ENCODE assay signal across 24 mouse cellular contexts in the genomic region with DNA sequence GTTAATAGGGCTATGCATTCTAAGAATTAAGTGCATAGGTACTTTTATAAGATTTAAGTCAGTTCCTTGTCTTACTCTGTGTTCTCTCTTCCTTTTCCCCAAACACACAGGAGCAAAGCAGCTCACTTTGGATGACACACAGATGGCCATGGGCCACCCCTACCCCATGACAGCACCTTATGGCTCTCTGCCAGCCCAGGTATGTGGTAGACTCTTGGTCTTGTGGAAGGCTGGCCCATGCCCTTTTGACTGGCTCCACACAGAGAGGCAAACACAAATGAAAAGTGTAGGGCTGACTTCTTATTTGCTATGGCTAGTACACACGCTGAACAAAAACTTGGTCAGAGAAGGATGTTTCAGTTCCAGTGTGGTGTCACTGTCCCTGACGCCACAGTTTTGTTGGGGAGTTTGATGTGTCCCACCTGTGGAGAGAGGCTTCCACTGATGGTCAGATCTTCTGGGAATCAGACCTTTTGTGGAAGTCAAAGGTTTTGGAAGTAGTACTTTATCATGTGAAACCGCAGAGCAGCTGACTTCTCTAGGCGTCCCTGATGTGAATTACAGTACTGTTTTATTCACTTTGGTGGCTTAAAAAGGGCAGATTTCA. TPM values are rescaled to one million over a fixed set of nuclear protein-coding genes. Genes with fewer than 3 reads are reported as not detected.
DNase-seq lines count a peak whose midpoint lies in the region; ATAC-seq and TF ChIP-seq lines count a peak whose summit lies in the region.
"Had no signal": no experiment of that assay in that cellular context is flagged by ENCODE, and none has a peak within 500 bp of the region (broad histone marks: within the 10 kb centered on the region; RNA-seq: fewer than 3 reads in every experiment).

No protein-coding gene starts in this region.

- no peak for TF ChIP-seq RAD21 in CH12.LX (IDR thresholded peaks at IDR 0.05; ENCODE audit: low read depth, low read length)

- DNase-seq in limb, embryonic 11.5 days (ENCODE audit: low spot score), result peak; percentile 15
- no peak for DNase-seq in limb, embryonic 10.5 days (ENCODE audit: low spot score)
- peak; percentile 4 to 56 for DNase-seq in urinary bladder, postnatal 4 days (ENCODE audit: low spot score in 2 of 2)
- no peak for DNase-seq in urinary bladder, postnatal 36 days (ENCODE audit: low spot score in 2 of 2)
- DNase-seq in CH12.LX (ENCODE audit: extremely low read depth), result no peak
- peak; percentile 32 for DNase-seq in splenic B cell, adult 2 months (ENCODE audit: low read depth, low spot score)
- DNase-seq in c-Kit-positive CD71-positive TER-119-positive erythroid progenitor cells, embryonic 14.5 days (ENCODE audit: low spot score), result no peak
- no peak for DNase-seq in lung, postnatal 14 days
- DNase-seq: adrenal gland, adult 2 months; adrenal gland, postnatal 10 days; adrenal gland, postnatal 25 days; cerebellum, adult 11-12 months; cerebellum, adult 2 months; cerebellum, adult 9-10 months; cerebellum, postnatal 10 days; cerebellum, postnatal 25 days; forebrain, postnatal 0 days had no signal

- no peak for ATAC-seq in limb, embryonic 11.5 days (ENCODE audit: insufficient number of reproducible peaks, low FRiP score, low TSS enrichment, low read depth)
- ATAC-seq: CD4-positive, CD25-positive, alpha-beta regulatory T cell, adult 4 months; forebrain, embryonic 13.5 days; forebrain, embryonic 15.5 days; forebrain, postnatal 0 days had no signal

- dilution Hi-C loops in CH12.LX (cut with MboI; ENCODE audit: extremely low pct_ligation_motif_present, extremely low pct_unique_long_range_greater_than_20kb, low sequenced_read_pairs), result no loop called here

- no peak overlapping the region for H3K4me3 ChIP-seq in limb, embryonic 11.5 days (ENCODE audit: low read depth, low read length)
- H3K4me3 ChIP-seq in limb, embryonic 10.5 days, result no peak overlapping the region
- H3K4me3 ChIP-seq in CH12.LX (replicated peaks in 1 of 3; ENCODE audit: low read depth in 2 of 3, low read length in 2 of 3, poor library complexity in 1 of 3), result peak overlapping the region; percentile 57 to 98 (median 87)
- H3K4me3 ChIP-seq: embryonic facial prominence, embryonic 10.5 days; embryonic facial prominence, embryonic 12.5 days; forebrain, embryonic 13.5 days; forebrain, embryonic 15.5 days had no signal

- H3K9ac ChIP-seq in limb, embryonic 11.5 days (ENCODE audit: low read length), result no peak overlapping the region
- peak overlapping the region; percentile 77 for H3K9ac ChIP-seq in CH12.LX (ENCODE audit: insufficient read depth, low read depth)
- H3K9ac ChIP-seq: embryonic facial prominence, embryonic 12.5 days; forebrain, embryonic 13.5 days; forebrain, embryonic 15.5 days; forebrain, postnatal 0 days had no signal

- no peaks in the 10 kb centered on the region for H3K9me3 ChIP-seq in limb, embryonic 11.5 days (ENCODE audit: control insufficient read depth, low read length)
- no peaks in the 10 kb centered on the region for H3K9me3 ChIP-seq in limb, embryonic 10.5 days (replicated peaks)
- H3K9me3 ChIP-seq in CH12.LX (replicated peaks; ENCODE audit: low read length), result no peaks in the 10 kb centered on the region
- H3K9me3 ChIP-seq: embryonic facial prominence, embryonic 10.5 days; embryonic facial prominence, embryonic 12.5 days; forebrain, embryonic 13.5 days; forebrain, embryonic 15.5 days had no signal

- no peak overlapping the region for H3K4me2 ChIP-seq in limb, embryonic 11.5 days (ENCODE audit: low read depth, severe bottlenecking)
- peak overlapping the region; percentile 95 for H3K4me2 ChIP-seq in CH12.LX (ENCODE audit: insufficient read depth, low read depth, poor library complexity, severe bottlenecking)
- H3K4me2 ChIP-seq: embryonic facial prominence, embryonic 12.5 days; forebrain, embryonic 13.5 days; forebrain, embryonic 15.5 days had no signal

- in situ Hi-C loops in CH12.LX (cut with MboI; ENCODE audit: low pct_ligation_motif_present, low pct_unique_long_range_greater_than_20kb, low sequenced_read_pairs), result loop anchor here (5.0 to 10.0 kb wide), 3 partner anchors 35 to 148 kb away; no protein-coding TSS in a partner anchor

- peaks cover 86% of the 10 kb centered on the region for H3K79me2 ChIP-seq in CH12.LX (replicated peaks; ENCODE audit: control insufficient read depth, extremely low read depth, insufficient read depth, poor library complexity, severe bottlenecking)

- no peaks in the 10 kb centered on the region for H3K36me3 ChIP-seq in limb, embryonic 11.5 days (ENCODE audit: control insufficient read depth, insufficient read depth, low read length)
- H3K36me3 ChIP-seq in limb, embryonic 10.5 days, result no peaks in the 10 kb centered on the region
- H3K36me3 ChIP-seq in CH12.LX (replicated peaks in 1 of 2; ENCODE audit: control insufficient read depth in 1 of 2, insufficient read depth in 1 of 2, low read length in 1 of 2), result peaks cover 50 to 70% of the 10 kb centered on the region in 2 experiments
- peaks cover 38% of the 10 kb centered on the region for H3K36me3 ChIP-seq in splenic B cell, adult 2 months (ENCODE audit: control insufficient read depth, insufficient read depth, low read length, poor library complexity, severe bottlenecking)
- H3K36me3 ChIP-seq: embryonic facial prominence, embryonic 10.5 days; embryonic facial prominence, embryonic 12.5 days; forebrain, embryonic 15.5 days had no signal

- H3K27me3 ChIP-seq in limb, embryonic 11.5 days (ENCODE audit: control insufficient read depth, insufficient read depth, low read length), result peaks cover 43% of the 10 kb centered on the region
- peaks cover 62% of the 10 kb centered on the region for H3K27me3 ChIP-seq in limb, embryonic 10.5 days (ENCODE audit: low read depth, poor library complexity, severe bottlenecking)
- no peaks in the 10 kb centered on the region for H3K27me3 ChIP-seq in CH12.LX (replicated peaks)
- no peaks in the 10 kb centered on the region for H3K27me3 ChIP-seq in splenic B cell, adult 2 months (ENCODE audit: control insufficient read depth, insufficient read depth, low read length, poor library complexity, severe bottlenecking)

- 83% methylated on average over 4 of the region's 4 CpGs for WGBS in limb, embryonic 11.5 days
- 89% methylated on average over 4 of the region's 4 CpGs for WGBS in limb, embryonic 10.5 days

- no peak overlapping the region for H3K27ac ChIP-seq in limb, embryonic 11.5 days (replicated peaks; ENCODE audit: low read depth, low read length)
- H3K27ac ChIP-seq in limb, embryonic 10.5 days, result no peak overlapping the region
- H3K27ac ChIP-seq in CH12.LX (ENCODE audit: insufficient read depth, low read depth), result peak overlapping the region; percentile 71; the same call in 1 of the 2 replicates
- H3K27ac ChIP-seq: embryonic facial prominence, embryonic 10.5 days; embryonic facial prominence, embryonic 12.5 days; forebrain, embryonic 13.5 days; forebrain, embryonic 15.5 days had no signal

- peaks cover 8% of the 10 kb centered on the region for H3K4me1 ChIP-seq in limb, embryonic 11.5 days (ENCODE audit: control insufficient read depth, insufficient read depth, low read length)
- H3K4me1 ChIP-seq in limb, embryonic 10.5 days, result peaks cover 25% of the 10 kb centered on the region
- H3K4me1 ChIP-seq in CH12.LX (ENCODE audit: control insufficient read depth in 1 of 2, insufficient read depth in 2 of 2), result peaks cover 6 to 57% of the 10 kb centered on the region in 2 experiments

- no peak for TF ChIP-seq CTCF in CH12.LX (conservative IDR thresholded peaks at IDR 0.05 in 1 of 2, IDR thresholded peaks at IDR 0.05 in 1 of 2; ENCODE audit: low read depth in 2 of 2, low read length in 2 of 2)

- TF ChIP-seq POLR2A in CH12.LX (IDR thresholded peaks at IDR 0.05; ENCODE audit: low read depth, low read length), result no peak; the same call in none of the 2 replicates

- TF ChIP-seq EP300 in CH12.LX (IDR thresholded peaks at IDR 0.05; ENCODE audit: low read length), result no peak

TF ChIP-seq in CH12.LX, 34 proteins besides CTCF, POLR2A, EP300 and RAD21:
- no peak for TF ChIP-seq SMC3 (IDR thresholded peaks at IDR 0.05; ENCODE audit: low read depth, low read length)
- 0 out of 2 replicates have a peak, but pooled peaks have one; percentile 9 for TF ChIP-seq CHD1 (IDR thresholded peaks at IDR 0.05; ENCODE audit: low read depth, low read length)
- TF ChIP-seq USF1 (IDR thresholded peaks at IDR 0.05; ENCODE audit: low read depth, low read length), result no peak
- TF ChIP-seq JUND (conservative IDR thresholded peaks at IDR 0.05; ENCODE audit: low read depth, low read length), result no peak
- TF ChIP-seq POLR2AphosphoS2 (IDR thresholded peaks at IDR 0.05; ENCODE audit: low read depth, low read length), result 0 out of 2 replicates have a peak, but pooled peaks have one; percentile 79
- TF ChIP-seq ZMIZ1 (IDR thresholded peaks at IDR 0.05; ENCODE audit: low read depth, low read length), result no peak; the same call in 1 of the 2 replicates
- TF ChIP-seq ELF1 (IDR thresholded peaks at IDR 0.05; ENCODE audit: low read depth, low read length), result no peak
- TF ChIP-seq ZC3H11A (IDR thresholded peaks at IDR 0.05; ENCODE audit: low read depth, low read length), result no peak
- no peak for TF ChIP-seq HCFC1 (IDR thresholded peaks at IDR 0.05; ENCODE audit: low read depth, low read length)
- TF ChIP-seq SIN3A (IDR thresholded peaks at IDR 0.05; ENCODE audit: low read length), result peak; percentile 48

RNA-seq across cellular contexts. Expression of gene Irf4, which starts 3.7 kb away (rescaled TPM):
- polyA plus RNA-seq in limb, embryonic 11.5 days (2014; fragmentation: Nextera tagmentation; extraction: Ambion mirVana), result not detected in 2 replicates
- not detected in 2 replicates for polyA plus RNA-seq in limb, embryonic 10.5 days (2016; fragmentation: Nextera tagmentation; extraction: Ambion mirVana)
- total RNA-seq in CH12.LX (2012; rRNA removed), result 115 and 138 TPM in 2 replicates
- total RNA-seq in CH12.LX (2014; rRNA removed), result 122 and 142 TPM in 2 replicates
- 74.5 and 81.7 TPM in 2 replicates for polyA plus RNA-seq in CH12.LX (2012; ENCODE audit: insufficient read length, low read depth)
- total RNA-seq: MEL had no signal
- polyA plus RNA-seq: C2C12 had no signal

Comparison
In these comparisons a context has a peak if more than half of its experiments do, and no peak if none do; other contexts are left out.
1. DNase-seq: peak in limb, embryonic 11.5 days (single experiment), urinary bladder, postnatal 4 days (2 of 2) and splenic B cell, adult 2 months (single experiment); none in limb, embryonic 10.5 days (single experiment), urinary bladder, postnatal 36 days (0 of 2), CH12.LX (single experiment), c-Kit-positive CD71-positive TER-119-positive erythroid progenitor cells, embryonic 14.5 days (single experiment) and lung, postnatal 14 days (single experiment).
2. H3K4me3 ChIP-seq: peak in CH12.LX (3 of 3); none in limb, embryonic 11.5 days (single experiment) and limb, embryonic 10.5 days (single experiment).
3. RNA of gene Irf4, which starts 3.7 kb away (polyA plus RNA-seq): 74.5 to 81.7 TPM in CH12.LX; not detected in limb, embryonic 10.5 days and not detected in limb, embryonic 11.5 days; every median in the first group is over 10 times any median in the second.